Mouse (Mus musculus) kidney, adult 2 months (tissue): ENCODE results near the gene Shank2. TPM values are rescaled to one million over a fixed set of nuclear protein-coding genes. Genes with fewer than 3 reads are reported as not detected.

Experiments used
- DNase-seq: peaks from one replicate; pipeline ENCODE4 v3.0.0; 2021
- H3K27ac ChIP-seq: fragments of 200-500 bp; 2 replicates; pipeline ENCODE4 v1.5.1; 2012; ENCODE audit warnings: low read depth, low read length, control low read depth, inconsistent platforms; ENCODE audit not compliant: insufficient read depth
- H3K27me3 ChIP-seq: fragments of 200-500 bp; replicated peaks from 2 replicates; pipeline ENCODE4 v1.6.1; 2012; ENCODE audit warnings: mild to moderate bottlenecking, moderate library complexity, low read length, inconsistent platforms; ENCODE audit not compliant: control insufficient read depth, insufficient read depth
- H3K36me3 ChIP-seq: fragments of 200-500 bp; 2 replicates; pipeline ENCODE4 v1.6.1; 2012; ENCODE audit warnings: mild to moderate bottlenecking, moderate library complexity, low read length, inconsistent platforms; ENCODE audit not compliant: control insufficient read depth, insufficient read depth
- H3K4me1 ChIP-seq: fragments of 200-500 bp; 2 replicates; pipeline ENCODE4 v1.6.1; 2011; ENCODE audit warnings: low read length; ENCODE audit not compliant: control insufficient read depth, insufficient read depth
- H3K4me3 ChIP-seq: fragments of 200-500 bp; 2 replicates; pipeline ENCODE4 v1.5.1; 2011; ENCODE audit warnings: mild to moderate bottlenecking, low read depth, low read length, control low read depth; ENCODE audit not compliant: insufficient read depth
- CTCF ChIP-seq: fragments of 200-500 bp; conservative IDR thresholded peaks from 2 replicates; pipeline ENCODE4 v1.5.1; 2011; ENCODE audit warnings: low read depth, mild to moderate bottlenecking, control low read depth, low read length, moderate library complexity, mixed read lengths; ENCODE audit not compliant: insufficient read depth, insufficient read length
- POLR2A ChIP-seq: fragments of 200-500 bp; IDR thresholded peaks from one replicate; pipeline ENCODE4 v1.6.1; 2011; ENCODE audit warnings: low read depth, low read length, control low read depth
- WGBS: fragments of 180-500 bp; shearing (Covaris S2); methylation state at CpG from one replicate; pipeline ENCODE4 v1.1.7; 2018; 5-methylcytosine and 5-hydroxymethylcytosine counted together
- polyA plus RNA-seq: library from polyadenylated mRNA; depleted of rRNA; stranded (reverse); fragments of >200 nt; gene quantifications from 2 replicates; pipeline ENCODE4 v1.2.3, GENCODE M21; 2012

The Shank2 gene
- polyA plus RNA-seq, 1 experiment = 16.1 TPM

GRCm38 (mm10) chr7:144052076-144052475 lies 50.3 kb downstream of the Shank2 start:
- Histone ChIP-seq H3K36me3 (no peaks in the 10 kb centered on the region), H3K27ac (no peak overlapping the region), H3K4me1 (peaks cover 2% of the 10 kb centered on the region; the same call in 1 of the 2 replicates), H3K27me3 (no peaks in the 10 kb centered on the region), H3K4me3 (no peak overlapping the region)
- TF ChIP-seq CTCF (peak; percentile 76), POLR2A (no peak)
- 7% methylated on average over 12 of the region's 12 CpGs for WGBS
- peak; percentile 83 for DNase-seq

GRCm38 (mm10) chr7:144055188-144055587 lies 53.5 kb downstream of the Shank2 start:
- no peak for TF ChIP-seq POLR2A
- no peak for TF ChIP-seq CTCF
- no peaks in the 10 kb centered on the region for H3K27me3 ChIP-seq
- no peak overlapping the region for H3K27ac ChIP-seq
- peaks cover 2% of the 10 kb centered on the region; the same call in 1 of the 2 replicates for H3K4me1 ChIP-seq
- DNase-seq = peak; percentile 34
- 55% methylated on average over 6 of the region's 6 CpGs for WGBS
- H3K4me3 ChIP-seq = no peak overlapping the region
- H3K36me3 ChIP-seq = no peaks in the 10 kb centered on the region

DNA sequence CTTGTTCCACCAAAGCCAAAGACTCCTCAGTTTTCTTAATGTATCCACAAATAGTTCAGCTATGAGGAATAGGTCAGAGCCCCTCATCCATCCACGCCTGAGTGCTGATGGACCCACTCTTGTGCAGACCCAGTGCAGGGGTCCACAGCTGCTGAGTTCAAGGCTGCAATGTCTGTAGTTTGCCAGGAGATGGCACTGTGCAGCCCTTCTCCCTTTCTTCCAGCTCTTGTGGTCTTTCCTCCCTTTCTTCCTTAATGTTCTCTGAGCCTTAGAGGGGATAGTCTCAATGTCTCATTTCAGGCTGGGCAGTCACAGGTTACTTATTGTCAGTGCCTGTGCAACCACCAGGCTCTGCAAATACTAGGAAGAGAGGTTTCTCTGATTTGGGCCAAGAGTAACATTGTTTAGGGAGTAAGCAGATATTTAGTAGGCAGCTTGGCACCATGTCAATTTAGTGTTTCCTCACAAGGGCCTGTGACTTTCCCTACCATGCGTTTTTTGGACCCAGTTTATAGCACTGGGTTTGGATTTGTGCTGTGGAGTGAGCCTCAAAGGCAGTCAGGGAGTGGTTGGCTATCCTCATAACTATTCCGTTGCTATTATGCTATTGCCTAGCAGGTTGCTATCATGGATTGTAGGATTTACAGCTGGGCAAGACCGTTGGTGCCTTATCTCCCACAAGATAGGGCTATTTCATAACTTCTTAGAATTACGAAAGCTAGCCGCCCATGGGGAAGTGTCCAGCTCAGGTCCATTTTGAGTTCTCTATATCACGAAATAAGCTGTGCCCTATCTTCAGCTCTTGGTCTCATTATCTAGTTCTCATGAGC lies 54.2 kb downstream of the Shank2 start:
- Histone ChIP-seq H3K27ac (no peak overlapping the region), H3K36me3 (no peaks in the 10 kb centered on the region), H3K4me1 (peaks cover 2% of the 10 kb centered on the region; the same call in 1 of the 2 replicates), H3K27me3 (no peaks in the 10 kb centered on the region), H3K4me3 (no peak overlapping the region)
- peak; percentile 77 for TF ChIP-seq CTCF
- TF ChIP-seq POLR2A = no peak
- peak; percentile 24 for DNase-seq
- 66% methylated on average over 7 of the region's 7 CpGs for WGBS

DNA sequence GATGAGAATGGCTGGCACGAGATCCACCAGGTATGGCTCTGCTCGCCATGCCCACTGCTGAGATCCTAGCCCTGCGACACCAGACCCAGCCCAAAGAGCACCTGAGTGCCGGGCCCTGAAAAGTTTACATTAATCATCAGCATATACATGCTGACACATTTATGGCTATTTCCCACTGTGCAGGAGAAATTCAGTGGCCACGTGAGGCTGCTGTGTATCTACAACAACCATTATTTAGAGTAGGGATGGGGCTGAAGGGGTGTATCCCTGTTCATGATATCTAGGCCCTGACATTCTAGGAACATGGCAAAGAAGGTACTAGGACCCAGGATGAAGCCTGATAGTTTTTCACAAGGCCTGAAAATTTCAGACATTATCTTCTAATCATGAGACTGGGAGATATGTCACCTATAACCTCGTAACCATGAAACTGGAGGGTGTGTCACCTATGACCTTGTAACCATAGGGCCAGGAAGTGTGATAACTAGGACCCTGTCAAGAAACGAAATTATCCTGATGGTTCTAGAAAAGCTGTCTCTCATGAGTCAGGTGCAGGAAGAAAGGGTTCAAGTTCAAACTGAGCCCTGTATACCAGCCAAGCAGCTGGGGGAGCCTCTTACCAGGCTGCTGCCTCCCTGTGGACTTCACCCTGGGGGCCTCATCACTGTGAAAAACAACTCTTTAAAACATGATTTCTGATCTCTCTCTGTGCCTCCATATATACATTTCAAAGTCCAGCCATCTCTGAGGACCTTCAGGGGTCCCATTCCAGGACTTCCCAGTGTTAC lies 68.6 kb downstream of the Shank2 start:
- H3K27ac ChIP-seq = no peak overlapping the region

GRCm38 (mm10) chr7:144072219-144072618 lies 70.5 kb downstream of the Shank2 start:
- no peak for TF ChIP-seq POLR2A
- TF ChIP-seq CTCF = 0 out of 2 replicates have a peak, but pooled peaks have one; percentile 26
- Histone ChIP-seq H3K4me3 (no peak overlapping the region), H3K27ac (no peak overlapping the region), H3K4me1 (no peaks in the 10 kb centered on the region), H3K36me3 (no peaks in the 10 kb centered on the region; the same call in 1 of the 2 replicates), H3K27me3 (no peaks in the 10 kb centered on the region)
- DNase-seq = peak; percentile 57
- 45% methylated on average over 1 of the region's 1 CpGs for WGBS

More for the DNA sequence above, 68.6 kb downstream of the Shank2 start:
- WGBS = 75% methylated on average over 7 of the region's 7 CpGs
- Histone ChIP-seq H3K36me3 (no peaks in the 10 kb centered on the region; the same call in 1 of the 2 replicates), H3K4me1 (no peaks in the 10 kb centered on the region), H3K4me3 (no peak overlapping the region), H3K27me3 (no peaks in the 10 kb centered on the region)
- no peak for DNase-seq
- TF ChIP-seq POLR2A (no peak), CTCF (no peak)

DNA sequence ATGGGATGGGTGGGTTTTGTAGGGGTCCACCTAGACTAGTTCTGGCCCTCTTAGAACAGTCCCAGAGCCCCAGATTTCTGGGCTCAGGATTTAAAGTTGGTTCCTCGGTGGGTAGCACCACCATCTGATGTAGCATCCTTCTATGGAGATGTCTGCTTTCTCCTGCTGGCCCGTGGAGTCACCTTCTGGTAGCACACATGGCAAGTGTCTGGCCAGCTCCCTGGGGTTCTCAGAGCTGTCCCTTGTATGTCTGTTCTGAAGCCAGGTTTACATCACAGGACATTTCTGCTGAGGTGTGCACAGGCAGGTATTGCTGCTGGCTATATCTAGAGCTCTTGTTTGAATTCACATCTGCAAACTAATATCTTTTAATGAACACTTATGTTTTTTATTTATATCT lies 71.1 kb downstream of the Shank2 start:
- Histone ChIP-seq H3K4me3 (no peak overlapping the region), H3K27ac (no peak overlapping the region), H3K4me1 (no peaks in the 10 kb centered on the region), H3K36me3 (no peaks in the 10 kb centered on the region; the same call in 1 of the 2 replicates), H3K27me3 (no peaks in the 10 kb centered on the region)
- DNase-seq = no peak
- TF ChIP-seq POLR2A (no peak), CTCF (no peak)
- 90% methylated on average over 2 of the region's 2 CpGs for WGBS

- H3K4me1 ChIP-seq = no peaks in the 10 kb centered on the region
- TF ChIP-seq POLR2A = no peak
- peak; percentile 80 for TF ChIP-seq CTCF
- H3K27me3 ChIP-seq = no peaks in the 10 kb centered on the region
- H3K27ac ChIP-seq = no peak overlapping the region
- DNase-seq = peak; percentile 64
- 24% methylated on average over 3 of the region's 3 CpGs for WGBS
- H3K4me3 ChIP-seq = no peak overlapping the region
- no peaks in the 10 kb centered on the region; the same call in 1 of the 2 replicates for H3K36me3 ChIP-seq
These were observed 73.0 kb downstream of the Shank2 start for GRCm38 (mm10) chr7:144074718-144075117.
